Mouse (Mus musculus): Measurements from ENCODE around the gene Cyb561d1.

- TF ChIP-seq POLR2A (IDR thresholded peaks at IDR 0.05; ENCODE audit: insufficient read depth, low read depth, low read length) (no peak), EP300 (IDR thresholded peaks at IDR 0.05; ENCODE audit: insufficient read depth, low read depth, low read length) (no peak), CTCF (IDR thresholded peaks at IDR 0.05) (no peak)
Observed at GRCm38 (mm10) chr3:108193686-108194085, 7.3 kb downstream of the Cyb561d1 start.

Data from heart, adult 2 months (tissue).